Mouse (Mus musculus): Measurements from ENCODE around the gene Sh3bp5l.
"Not testable (repeated sequence)": the region's sequence is repeated elsewhere in the genome, so short reads cannot be mapped to it uniquely, and the experiment has no call there.

Sh3bp5l gene

DNA sequence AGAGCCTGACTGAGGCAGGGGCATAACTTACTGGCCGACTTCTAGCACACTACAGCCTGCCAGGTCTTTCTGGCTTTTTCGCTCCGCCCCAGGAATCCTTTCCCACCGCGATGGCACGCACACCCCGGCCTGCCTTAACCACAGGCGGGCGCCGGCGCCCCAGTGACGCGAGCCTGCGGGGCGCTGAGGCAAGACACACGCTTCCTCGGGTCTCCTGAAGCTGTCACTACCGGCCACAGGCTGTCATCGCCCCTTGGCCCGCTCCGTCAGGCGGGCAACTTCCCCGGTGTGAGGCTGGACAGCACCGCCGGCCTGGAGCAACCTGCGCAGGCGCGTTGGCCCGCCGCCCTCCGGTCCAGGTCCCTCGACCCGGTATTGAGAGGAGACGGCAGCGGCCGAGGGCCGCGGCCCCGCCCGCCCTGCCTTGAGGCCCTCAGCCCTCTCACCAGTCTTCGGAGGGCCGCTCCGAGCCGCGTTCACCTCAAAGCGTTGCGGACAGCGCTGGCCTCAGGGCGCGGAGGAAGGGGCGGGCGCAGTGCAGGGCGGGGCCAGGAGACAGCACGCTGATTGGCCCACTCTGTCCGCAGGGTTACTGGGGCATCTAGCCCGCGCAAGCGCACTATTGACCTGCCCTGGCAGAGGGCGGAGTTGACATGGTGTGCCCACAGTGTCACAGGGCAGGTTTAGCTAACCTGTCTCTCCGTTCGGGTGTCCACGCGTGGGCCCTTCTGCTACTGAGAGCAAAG lies 7.5 kb upstream of the Sh3bp5l start:
- DNase-seq (ENCODE audit: low read depth, low spot score): peak; percentile 84

DNA sequence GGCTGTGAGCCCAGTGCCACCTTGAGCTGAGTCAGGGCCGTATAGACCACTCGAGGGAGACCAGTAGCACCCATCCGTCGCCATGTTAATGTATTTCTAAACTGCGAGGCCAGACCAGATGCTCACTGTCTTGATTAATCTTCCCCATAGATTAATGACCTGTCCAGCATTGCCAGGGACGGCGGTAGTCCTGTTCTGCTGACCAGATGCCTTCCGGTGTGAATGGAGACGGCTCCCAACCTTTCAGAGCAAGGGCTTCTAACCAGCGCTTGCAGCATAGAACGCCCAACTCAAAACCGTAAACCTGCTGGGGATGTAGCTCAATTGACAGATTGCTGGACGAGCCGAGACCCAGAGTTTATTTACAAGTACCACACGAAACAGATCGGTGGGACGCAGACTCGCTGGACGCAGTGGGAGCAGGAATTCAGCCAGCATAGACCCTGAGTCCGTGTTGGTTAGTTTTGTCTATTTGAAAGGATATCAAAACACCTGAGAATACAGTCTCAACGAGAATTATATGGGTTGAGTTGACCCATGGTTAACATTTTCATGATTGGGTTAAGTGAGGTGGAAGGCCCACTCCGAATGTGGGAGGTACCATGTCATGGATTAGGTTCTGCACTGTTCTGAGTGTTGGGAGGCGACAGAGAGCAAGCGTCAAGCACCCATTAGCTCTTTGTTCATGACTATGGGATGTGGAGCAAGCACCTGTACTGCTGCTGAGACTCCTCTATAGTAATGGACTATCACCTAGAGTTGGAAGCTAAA lies 6.8 kb upstream of the Sh3bp5l start:
- no peak for DNase-seq (ENCODE audit: low read depth, low spot score)

DNA sequence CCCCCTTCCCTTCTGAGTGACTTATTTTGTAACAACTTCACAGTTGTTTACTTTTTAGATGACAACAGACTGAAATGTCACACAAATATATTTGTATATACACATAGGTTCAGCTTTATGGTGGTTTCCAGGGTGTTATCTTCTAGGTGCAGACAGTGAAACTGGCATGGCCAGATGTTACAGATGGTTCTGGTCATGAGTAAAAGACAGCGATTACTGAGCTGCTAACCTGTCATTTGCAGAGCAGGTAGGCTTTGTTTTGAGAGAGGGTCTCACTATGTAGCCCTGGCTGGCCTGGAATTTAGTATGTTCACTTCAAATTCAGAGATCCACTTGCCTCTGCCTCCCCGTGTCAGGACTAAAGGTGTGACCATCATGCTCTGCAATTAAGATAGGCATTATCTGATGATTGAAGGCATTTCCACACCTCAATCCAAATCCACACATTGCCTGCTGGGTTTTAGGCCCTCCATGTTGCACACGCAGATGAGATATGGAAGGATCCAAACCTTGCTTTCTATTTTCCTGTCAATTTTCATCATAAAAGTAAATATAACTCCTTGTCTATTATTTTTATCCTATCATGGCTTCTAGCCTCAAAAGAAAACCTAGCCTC lies 5.8 kb upstream of the Sh3bp5l start:
- DNase-seq (ENCODE audit: low read depth, low spot score): no peak

DNA sequence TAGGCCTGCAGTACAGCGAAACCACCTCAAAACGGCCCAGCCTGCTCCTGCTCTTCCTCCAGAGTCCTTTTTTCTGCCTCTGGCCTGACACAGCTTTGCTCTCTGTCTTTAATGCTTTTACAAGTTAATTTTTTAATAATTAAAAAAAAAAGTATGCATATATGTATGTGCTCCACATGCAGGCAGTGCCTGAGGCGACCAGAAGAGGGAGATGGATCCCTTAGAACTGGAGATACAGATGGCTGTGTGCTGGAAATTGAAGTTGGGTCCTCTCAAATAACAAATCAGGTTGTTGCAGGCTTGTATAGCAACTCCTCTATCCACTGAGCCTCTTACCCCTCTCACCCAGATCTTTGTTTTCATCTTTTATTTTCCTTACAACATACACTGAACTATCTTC lies 3.7 kb upstream of the Sh3bp5l start:
- no peak for DNase-seq (ENCODE audit: low read depth, low spot score)

DNA sequence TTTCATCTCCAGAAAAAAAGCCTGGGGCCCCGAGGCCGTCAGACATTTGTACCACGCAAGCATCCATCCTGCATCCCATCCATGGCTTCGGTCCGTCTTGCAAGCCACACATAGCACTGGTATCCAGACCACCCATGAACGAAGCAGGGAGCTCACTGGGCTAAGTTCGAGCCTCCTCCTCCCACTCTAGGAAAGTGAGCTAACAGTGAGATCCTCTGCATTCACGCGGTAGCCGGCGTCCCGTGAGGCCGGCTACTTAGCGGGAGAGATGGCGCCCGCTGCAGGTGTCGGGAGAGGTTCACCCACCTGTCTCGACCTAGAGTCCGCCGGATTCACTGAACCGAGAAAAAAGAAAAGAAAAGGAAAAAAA lies 633 bp upstream of the Sh3bp5l start:
- no peak for DNase-seq (ENCODE audit: low read depth, low spot score)

DNA sequence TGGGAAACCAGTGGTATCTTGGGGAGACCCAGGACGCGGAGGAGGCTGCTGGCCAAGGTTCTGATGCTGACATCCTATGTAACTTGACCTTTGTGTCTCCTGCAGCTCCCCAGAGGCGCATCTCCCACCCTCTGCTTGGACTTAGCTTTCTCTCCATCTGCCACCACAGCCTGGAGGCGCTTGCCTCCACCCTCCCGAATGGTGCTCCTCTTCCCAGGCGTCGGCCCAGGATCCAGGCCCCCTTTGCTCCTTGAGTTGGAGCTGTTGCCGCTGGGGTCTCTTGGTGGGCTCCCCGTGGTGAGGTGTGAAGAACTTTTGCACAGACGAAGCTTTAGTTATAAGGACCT lies 598 bp downstream of the Sh3bp5l start:
- DNase-seq (ENCODE audit: low read depth, low spot score): no peak

DNA sequence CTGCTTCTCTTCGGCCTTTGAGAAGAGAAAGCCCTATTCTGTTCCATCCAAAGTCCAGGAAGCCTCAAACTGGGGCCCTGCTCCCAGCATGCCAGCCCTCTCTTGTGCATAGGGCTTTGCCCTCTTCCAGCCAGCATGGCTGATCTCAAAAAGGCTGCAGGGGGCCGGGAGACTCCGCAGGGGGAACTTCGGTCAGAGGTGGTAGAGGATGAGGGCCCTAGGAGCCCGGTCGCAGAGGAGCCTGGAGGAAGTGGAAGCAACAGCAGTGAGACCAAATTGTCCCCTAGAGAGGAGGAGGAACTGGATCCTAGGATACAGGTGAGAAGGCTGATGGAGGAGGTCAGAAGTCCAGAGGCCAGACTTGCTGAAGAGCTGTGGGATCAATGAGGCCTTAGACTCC lies 1.0 kb downstream of the Sh3bp5l start:
- no peak for DNase-seq (ENCODE audit: low read depth, low spot score)

DNA sequence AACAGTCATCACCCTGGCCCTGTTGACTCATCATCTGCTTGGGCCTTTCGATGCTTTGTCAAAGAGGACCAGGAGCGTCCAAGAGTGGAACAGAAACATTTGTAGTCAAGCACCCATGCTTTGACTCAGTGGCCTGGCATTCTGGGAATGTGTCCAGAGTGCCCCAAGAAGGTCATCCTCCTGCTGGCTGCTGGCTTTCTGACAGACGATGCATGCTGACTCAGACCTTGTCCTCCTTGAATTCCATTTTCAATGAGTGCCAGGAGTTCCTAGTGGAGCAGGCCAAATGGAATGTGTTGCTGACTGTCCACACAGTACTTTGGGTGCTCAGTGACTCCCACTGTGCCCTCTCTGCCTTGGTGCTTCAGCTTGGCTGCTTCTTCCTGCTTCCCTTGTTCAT lies 4.2 kb downstream of the Sh3bp5l start:
- DNase-seq (ENCODE audit: low read depth, low spot score): no peak

DNA sequence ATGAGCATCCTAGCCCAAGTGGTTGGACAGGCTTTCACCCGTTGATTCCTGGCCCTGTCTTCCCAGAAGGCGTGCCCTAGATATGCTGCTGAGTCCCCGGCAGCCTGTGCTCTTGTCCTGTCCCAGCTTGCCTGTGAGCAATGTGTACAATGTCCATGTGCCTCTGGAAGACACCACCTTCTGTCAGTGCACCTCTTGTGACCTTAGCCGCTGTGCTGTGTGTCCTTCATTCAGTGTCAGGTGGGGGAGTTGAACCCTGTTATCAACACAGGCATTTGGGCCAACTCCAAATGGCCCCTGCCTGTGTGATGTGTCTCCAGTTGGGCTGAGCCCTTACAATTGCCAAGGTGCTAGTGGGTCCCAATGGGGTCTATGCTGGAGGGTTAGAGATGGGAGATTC lies 16.2 kb downstream of the Sh3bp5l start:
- no peak for DNase-seq (ENCODE audit: low read depth, low spot score)

DNA sequence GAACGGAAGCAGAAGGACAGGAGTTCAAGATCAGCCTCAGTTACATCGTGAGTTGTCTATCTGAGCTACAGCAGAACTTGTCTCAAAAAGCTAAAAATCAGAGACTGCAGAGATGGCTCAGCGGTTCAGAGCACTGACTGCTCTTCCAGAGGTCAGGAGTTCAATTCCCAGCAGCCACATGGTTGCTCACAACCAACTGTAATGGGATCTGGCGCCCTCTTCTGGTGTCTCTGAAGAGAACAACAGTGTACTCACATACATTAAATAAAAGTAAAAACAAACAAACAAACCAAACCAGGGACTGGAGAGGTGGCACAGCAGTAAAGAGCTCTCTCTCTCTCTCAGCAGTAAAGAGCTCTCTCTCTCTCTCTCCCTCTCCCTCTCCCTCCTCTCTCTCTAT lies 20.1 kb downstream of the Sh3bp5l start:
- DNase-seq (ENCODE audit: low read depth, low spot score): no peak

DNA sequence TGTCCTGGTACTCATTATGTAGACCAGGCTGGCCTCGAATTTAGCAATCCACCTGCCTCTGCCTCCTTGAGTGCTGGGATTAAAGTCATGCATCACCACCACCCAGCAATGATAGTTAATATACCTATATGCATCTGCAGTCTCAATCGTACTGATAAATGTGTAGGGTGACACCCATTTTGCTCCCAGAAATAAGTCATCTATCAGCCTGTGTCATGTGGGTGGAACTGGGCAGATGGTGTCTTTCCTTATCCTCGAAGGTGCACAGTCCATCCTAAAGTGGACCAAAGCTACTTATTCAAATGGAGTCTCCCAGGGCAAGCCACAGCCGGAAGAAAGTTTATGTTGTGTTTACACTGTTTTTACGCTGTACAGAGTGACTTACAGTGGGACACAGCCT lies 20.7 kb downstream of the Sh3bp5l start:
- no peak for DNase-seq (ENCODE audit: low read depth, low spot score)

DNA sequence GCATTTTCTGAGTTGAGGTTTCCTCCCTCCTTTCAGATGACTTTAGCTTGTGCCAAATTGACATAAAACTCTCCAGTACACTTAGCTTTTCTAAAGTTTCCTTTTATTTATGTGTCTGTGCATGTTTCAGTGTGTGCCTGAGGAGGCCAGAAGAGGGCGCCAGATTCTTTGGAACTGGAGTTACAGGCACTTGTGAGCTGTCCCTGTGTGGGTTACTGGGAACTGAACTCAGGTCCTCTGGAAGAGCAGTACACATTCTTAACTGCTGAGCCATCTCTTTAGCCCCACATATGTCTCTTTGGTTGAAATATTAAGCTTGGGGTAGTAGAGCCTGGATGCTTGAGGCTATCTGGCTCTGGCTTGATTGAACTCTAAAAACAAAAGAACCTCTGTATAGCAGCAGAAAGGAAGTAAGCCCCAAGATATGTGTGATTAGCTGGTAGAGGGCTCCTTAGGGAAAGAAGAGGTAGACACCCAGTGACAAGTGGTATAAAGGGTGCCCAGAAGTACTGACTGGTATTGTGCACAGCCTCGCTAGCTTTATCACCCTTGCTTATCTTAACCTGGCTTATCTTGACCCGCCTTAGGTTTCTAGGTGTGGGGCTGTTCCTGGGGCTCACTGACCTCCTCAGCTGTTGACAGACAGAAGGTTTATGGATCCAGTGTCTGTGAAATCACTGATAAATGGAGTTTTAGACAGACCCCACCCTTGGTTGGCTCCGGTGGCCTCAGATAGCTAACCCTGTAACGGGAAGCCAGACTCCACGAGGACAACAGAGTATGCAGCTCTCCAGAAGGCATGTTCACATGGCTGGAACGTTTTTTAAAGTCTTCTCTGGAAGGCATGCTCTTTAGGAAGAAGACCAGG lies 22.4 kb downstream of the Sh3bp5l start:
- DNase-seq (ENCODE audit: low read depth, low spot score): no peak

DNA sequence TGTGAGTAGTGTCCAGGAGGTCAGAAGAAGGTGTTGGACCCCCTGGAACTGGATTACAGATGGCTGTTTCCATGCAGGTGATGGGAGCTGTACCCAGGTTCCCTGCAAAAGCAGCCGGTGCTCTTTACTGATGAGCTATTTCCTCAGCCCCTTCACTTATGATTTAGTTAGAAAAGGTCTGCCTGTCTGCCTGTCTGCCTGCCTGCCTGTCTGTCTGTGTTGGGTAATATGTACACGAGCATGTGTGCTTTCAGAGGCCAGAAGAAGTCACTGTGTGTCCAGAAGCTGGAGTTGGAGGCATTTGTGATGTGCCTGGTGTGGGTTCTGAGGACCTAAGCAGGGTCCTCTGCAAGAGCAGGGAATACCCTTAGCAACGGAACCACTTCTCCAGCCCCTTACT lies 23.2 kb downstream of the Sh3bp5l start:
- DNase-seq (ENCODE audit: low read depth, low spot score): no peak

DNA sequence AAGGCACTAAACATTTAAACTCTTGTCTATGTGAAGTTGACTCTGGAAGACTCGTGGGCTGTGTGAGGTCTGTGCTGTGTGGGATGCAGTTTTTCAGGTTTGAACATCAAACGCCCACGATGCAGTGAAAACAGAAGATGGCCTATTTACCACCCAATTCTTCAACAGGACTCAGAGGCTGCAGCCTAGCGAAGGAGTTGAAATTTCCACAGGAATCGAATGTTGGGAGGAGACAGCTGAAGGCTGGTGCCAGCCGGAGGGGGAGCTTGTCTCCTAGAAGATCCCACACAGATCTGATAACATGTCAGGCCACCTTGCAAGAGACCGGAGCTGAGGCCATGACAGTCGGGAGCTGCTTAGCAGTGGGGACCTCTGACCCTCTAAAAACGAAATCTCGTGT lies 24.0 kb downstream of the Sh3bp5l start:
- DNase-seq (ENCODE audit: low read depth, low spot score): no peak

DNA sequence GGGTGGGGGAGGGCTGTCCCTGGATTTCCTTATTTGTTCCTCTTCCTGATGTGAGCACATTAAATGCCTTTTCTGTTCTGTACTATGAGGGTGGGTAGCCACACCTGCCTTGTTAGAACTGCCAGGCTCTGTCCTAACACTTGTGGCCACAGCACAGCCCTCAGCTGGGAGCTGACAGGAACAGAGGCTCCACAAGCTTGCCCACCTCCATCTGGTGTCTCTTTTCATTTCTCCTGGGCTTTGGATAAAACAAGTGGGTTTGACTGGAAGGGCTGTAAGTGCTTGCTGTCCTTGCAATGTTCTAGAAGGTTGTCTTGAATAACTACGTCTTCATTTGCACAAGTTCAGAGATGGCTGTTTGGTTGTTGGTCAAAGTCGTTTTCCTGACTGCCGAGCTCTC lies 24.4 kb downstream of the Sh3bp5l start:
- no peak for DNase-seq (ENCODE audit: low read depth, low spot score)

DNA sequence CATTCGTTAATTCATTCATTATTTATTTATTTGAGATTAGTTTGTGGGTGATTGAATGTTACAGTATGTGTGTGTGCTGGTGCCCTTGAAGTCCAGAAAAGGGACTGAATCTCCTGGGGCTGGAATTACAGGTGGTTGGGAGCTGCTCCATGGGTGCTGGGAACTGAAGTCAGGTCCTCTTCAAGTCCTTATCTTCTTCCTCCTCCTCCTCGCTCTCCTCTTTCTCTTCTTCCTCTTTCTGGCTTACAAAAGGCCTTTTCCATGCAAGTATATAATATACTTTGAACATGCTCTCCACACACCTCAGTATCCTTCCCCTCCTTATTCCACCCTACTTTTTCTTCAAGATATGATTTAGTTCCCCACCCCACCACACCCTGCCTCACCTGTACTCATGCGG lies 26.5 kb downstream of the Sh3bp5l start:
- no peak for DNase-seq (ENCODE audit: low read depth, low spot score)

DNA sequence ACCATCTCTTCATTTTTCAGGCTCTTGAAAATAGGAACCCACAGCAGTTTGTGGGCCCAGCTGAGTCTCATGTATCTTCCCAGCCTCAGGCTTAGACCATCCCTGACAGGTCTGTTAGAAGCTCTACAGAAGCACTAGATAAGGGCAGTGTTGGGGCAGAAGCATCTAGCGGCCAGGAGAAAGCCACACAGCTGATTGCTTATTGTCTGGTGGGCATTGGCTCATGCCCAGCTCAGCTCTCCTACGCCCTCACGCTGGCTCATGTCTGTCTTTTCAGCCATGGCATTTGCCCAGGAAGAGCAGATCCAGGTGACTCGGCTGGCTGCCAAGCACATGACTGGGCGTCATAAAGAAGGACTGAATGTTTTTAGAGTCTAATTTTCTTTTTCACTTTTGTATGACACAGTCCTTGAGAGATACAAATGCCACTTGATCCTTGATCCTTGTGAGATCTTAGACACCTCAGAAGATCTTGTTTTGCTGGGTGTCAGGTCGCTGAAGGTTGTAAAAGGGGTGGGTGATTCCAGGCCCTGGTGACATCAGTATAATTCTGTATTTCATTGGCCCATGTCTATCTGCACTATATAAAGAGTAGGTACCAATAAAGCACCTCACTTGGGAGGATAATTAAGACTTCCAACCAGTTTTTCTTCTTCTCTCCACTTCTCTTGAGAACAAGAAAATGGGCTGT lies 27.5 kb downstream of the Sh3bp5l start:
- no peak for DNase-seq (ENCODE audit: low read depth, low spot score)

DNA sequence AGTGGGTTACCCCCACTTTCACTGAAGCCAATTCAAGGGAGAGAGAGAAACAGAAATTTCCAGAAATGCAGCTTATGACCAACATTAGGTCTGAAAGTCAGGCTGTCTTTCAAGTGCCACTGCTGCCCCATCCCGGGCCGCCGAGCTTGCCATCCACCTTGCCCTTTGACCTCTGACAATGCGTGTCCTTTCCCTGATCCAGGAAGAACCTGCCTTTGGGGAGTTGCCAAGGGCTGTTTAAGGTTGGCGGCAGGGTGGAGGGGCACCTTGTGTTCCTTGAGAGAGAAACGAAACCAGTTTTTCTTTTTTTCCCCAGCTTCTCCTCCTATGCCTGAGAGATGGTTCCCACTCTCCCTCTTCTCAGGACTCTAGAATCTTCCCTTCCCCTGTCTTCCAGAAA lies 32.0 kb downstream of the Sh3bp5l start:
- not testable (repeated sequence) for DNase-seq (ENCODE audit: low read depth, low spot score)

DNA sequence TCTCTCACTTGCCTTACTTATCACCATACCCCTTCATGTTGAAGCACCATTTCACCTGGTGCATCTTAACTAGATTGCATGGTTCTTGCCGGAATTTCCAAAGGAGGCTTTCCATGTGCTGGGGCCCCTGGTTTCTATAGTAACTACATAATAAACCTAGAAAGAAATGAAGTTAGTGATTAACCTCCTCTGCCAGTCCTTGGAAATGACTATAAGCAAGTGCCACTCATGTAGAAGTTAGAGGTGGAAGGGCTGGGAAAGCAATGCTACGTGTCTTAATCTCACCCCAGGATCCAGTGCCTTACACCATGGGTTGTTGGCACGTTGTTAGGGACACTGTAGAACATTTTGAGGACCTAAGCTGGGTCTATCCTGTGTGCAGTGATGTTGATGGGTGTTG lies 33.9 kb downstream of the Sh3bp5l start:
- DNase-seq (ENCODE audit: low read depth, low spot score): no peak

DNA sequence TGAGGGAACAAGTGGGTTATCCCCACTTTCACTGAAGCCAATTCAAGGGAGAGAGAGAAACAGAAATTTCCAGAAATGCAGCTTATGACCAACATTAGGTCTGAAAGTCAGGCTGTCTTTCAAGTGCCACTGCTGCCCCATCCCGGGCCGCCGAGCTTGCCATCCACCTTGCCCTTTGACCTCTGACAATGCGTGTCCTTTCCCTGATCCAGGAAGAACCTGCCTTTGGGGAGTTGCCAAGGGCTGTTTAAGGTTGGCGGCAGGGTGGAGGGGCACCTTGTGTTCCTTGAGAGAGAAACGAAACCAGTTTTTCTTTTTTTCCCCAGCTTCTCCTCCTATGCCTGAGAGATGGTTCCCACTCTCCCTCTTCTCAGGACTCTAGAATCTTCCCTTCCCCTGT lies 35.7 kb downstream of the Sh3bp5l start:
- not testable (repeated sequence) for DNase-seq (ENCODE audit: low read depth, low spot score)

DNA sequence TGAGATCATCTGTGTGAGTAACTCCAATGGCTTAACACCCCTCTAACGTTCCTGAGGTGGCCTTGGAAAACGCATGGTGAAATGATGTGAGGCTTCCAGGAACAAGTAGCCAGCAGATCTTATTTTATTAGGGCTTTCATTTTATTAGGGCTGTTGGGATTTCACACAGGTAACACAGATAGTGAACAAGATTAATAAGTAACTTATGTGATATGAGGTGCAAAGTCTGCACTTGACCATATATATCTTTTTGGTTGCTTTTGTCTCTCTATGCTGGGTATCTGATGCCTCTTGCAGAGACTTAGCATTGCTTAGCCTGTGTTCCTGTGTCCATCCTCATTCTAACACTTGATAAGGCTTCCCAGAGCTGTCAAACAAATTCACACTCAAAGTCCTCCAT lies 46.7 kb downstream of the Sh3bp5l start:
- no peak for DNase-seq (ENCODE audit: low read depth, low spot score)

DNA sequence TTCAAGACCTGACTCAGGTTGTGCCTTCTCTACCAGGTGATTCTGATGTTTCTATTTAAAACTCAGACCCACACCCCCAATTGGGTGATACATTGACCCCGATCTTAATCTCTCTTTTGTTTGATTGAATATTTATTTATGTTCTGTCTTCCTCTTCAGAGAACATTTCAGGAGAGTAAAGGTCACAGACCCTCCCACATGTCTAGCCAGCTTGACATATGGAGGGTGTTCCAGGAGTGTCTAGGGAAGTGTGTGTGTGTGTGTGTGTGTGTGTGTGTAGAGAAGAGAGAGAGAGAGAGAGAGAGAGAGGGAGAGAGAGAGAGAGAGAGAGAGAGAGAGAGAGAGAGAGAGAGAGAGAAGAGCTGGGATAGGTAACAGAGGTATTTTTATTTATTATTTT lies 47.2 kb downstream of the Sh3bp5l start:
- DNase-seq (ENCODE audit: low read depth, low spot score): no peak

Data from brain, embryonic 18.5 days (tissue).